Mouse (Mus musculus) spleen, adult 12 weeks (tissue): ENCODE measurements around the gene Lca5l.
A peak's percentile ranks its signal among the peaks of the same experiment; 100 is the strongest.
"Not testable (repeated sequence)": the region's sequence is repeated elsewhere in the genome, so short reads cannot be mapped to it uniquely, and the experiment has no call there.

Experiments used
- DNase-seq: peaks from one replicate; pipeline ENCODE4 v3.0.0; 2022; ENCODE audit warnings: low spot score

The Lca5l gene

DNA sequence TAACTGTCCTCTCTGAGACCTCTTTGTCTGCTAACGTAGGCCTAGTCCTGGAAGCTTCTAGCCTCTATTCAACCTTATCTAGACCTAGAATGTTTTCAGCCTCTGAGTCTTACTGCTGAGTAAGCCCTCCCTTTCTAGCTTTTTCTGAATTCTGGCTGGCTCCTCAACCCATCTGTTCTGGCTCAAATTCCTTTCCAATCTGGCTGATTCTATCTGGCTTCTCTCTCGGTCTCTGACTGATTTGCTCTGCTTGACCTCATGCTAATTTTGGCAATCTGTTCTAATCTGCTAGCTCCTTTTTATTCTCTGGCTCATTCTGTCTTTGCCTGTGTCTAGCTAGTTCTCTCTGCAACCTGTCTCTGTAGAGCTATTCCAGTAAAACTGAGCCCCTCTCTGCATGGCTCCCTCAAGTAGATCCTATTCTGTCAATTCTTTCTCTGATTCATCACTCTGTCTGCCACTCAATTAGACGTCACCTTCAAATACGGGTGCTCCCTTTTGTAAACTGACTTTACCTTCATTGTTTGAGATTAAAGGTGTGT, 26.3 kb downstream of the Lca5l start:
- DNase-seq, result no peak

DNA sequence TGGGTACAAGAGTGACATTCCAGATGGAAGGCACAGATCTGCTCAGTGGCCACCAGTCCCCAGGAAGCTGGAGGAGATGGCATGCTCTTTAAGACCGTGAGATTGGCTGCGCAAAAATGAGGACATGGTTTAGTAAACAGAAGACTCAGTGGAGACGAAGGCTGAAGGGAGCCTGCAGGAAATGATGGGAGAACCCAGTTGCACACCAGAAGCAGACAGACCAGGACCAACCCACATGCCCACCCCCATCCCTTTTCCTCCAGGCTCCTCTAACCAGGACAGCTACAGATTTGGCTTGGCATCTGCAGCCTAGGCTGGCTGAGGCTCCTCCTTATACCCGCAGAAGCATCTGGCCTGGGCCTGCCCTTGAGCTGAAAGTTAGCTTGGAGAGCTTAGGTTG, 30.7 kb downstream of the Lca5l start:
- DNase-seq, result no peak

DNA sequence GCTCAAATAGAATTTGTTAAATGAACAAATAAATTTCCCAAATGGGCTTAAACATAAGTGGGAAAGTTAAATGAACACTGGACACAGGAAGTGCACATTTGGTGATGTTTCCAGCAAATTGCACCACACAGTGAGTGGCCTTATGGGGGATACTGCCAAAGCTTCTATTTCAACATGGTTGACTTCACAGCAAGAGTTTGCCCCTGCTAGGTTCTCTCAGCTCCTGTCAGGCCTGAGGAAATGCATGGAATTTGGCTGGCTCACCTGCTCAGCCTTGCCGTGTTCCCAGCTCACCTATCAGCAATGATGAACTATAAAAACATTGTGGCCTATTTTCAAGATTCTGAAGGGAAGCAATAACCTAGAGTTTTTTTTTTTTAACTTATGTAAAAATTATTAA, 31.1 kb downstream of the Lca5l start:
- DNase-seq, result no peak

- no peak for DNase-seq
Observed at GRCm38 (mm10) chr16:96159794-96160346, 32.2 kb downstream of the Lca5l start.

- peak; percentile 12 for DNase-seq
Observed at GRCm38 (mm10) chr16:96159091-96159731, 32.9 kb downstream of the Lca5l start.

DNA sequence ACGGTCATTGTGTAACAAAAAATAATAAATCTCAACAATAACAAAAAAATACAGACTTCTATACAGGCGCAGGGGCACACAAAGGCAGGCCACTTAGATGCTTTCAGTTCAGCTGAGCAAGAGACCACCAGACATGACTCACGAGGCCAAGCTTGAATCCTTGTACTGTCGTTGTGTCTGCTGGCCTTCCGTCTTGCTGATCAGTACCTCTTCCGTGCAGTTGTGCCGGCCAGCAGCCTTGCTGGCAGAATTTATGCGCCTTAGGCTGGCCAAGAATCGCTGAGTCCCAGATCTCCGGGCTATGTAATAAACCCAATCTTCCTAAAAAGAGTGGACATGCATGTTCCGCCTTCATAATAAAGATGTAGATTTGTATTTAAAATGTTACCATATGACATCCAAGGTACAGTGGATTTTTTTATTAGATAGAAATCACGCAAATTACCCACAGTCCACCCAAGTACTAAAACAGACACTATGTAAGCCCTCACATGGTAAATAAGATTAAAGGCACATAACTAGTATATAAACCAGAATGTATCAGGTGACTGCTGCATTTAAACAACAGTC, 33.5 kb downstream of the Lca5l start:
- DNase-seq, result no peak

DNA sequence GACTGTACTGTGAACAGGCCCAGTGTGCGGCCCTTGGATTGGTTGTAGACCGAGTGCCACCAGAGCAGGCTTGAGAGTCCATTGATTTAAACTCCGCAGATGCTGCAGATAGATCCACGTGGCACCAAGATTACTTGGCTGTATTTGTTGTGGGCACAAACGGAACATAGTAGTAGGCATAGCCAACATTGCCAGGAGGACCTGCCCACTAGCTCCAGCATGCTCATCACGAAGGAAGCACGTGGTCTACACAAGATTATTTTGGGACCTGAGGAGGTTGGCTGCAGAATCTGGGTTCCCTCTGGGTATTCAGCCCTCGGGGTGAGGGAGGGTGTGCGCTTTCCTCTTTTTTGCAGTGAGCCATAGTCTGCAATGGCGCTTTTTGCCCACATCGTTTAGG, 34.9 kb downstream of the Lca5l start:
- no peak for DNase-seq

DNA sequence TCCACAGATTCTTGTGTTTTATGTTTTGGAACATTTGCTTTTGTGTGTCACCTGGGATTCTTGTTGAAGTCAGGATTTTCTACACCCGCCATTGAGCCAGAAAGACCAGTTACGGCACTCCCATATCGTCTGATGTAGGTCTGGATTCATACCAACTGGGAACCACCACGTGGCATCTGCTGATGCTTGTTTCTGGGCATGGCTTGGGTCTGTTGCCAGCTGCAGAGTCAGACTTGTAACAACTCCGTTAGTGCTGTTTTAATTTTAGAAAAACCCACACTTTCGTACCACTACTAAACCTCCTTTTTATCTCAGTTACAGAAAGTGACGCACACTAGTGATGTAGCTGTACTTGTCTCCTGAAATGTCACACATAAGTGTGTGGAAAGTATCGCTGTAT, 36.1 kb downstream of the Lca5l start:
- DNase-seq, result no peak

DNA sequence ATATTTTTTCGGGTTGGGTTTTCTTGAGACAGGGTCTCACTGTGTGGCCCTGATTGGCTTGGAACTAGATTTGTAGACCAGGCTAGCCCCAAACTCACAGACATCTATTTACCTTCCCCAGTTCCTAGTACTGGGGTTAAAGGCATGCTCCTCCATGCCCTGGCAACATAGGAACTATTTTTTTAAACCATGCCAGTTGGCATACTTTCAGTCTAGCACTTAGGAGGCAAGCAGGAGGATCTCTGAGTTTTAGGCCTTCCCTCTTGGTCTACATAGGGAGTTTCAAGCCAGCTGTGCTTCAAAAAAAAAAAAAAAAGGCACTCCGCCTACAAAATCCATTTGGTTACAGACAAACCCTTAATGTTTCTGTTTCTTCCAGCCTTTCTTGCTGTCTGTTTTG, 37.6 kb downstream of the Lca5l start:
- DNase-seq, result no peak

- peak; percentile 46 for DNase-seq
Observed at GRCm38 (mm10) chr16:96151551-96151950, 40.5 kb downstream of the Lca5l start.

DNA sequence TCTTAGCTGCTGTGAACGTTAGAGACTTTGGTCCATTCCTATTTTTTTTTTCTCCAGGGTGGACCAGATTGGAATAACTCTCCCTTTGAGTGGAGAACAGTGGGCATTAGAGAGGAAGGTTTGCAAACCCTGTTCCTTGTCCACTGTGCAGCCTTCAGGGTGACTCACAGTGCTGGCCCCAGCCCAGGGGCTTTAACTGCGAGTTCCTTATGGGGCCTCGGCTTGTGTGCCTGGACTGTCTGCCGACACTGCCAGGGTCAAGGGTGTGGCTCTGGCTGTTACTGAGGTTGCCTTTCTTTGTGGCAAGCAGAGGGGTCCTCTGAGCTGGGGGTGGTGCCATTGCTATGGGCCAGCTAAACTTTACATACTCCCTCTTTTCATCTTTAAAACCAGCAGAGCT, 41.1 kb downstream of the Lca5l start:
- DNase-seq, result no peak

DNA sequence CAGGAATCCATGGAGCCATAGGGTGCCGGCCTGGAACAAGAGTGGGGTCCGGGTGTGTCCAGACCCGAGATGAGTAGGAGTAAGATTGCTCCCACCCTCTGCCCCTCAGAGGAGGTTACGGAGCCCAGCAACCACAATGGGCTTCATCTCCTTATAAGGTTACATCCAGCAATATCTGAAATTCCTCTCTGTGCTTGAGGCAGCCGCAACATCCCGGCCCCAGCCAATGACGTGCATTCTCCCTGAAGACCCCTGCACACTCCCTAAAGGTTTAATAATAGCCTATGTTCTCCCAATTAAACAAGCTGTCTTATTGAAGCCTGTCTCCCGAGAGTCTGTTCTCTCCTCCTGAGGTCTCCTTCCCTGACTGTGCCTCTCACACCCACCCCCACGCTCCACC, 42.8 kb downstream of the Lca5l start:
- no peak for DNase-seq

DNA sequence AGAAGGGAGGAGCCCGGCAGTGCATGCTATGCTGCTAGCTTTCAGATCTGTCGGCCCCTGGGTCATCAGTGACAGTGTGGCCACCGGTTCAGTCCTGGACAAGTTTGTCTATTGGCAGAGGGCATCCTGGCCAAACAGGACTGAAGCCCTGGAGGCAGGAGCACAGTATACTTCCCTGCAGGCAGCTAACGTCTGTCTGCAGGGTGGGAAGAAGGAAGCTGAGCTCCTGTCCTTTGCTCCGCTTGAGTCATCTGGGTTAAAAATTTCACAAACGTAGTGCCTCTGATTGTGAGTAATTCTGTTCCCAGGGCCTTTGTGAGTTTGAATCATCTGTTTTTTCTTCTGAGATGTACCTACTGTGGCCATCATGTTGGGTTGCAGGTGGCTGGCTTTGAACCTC, 43.2 kb downstream of the Lca5l start:
- no peak for DNase-seq

GRCm38 (mm10) chr16:96145814-96146213, 46.3 kb downstream of the Lca5l start:
- DNase-seq, result no peak

GRCm38 (mm10) chr16:96145110-96145800, 46.8 kb downstream of the Lca5l start, which contains the start of gene Wrb:
Gene Wrb (plus strand): TSS chr16:96145407.
- peak; percentile 95 for DNase-seq

- not testable (repeated sequence) for DNase-seq
Observed at GRCm38 (mm10) chr16:96144748-96145109, 47.3 kb downstream of the Lca5l start.

- no peak for DNase-seq
Observed at GRCm38 (mm10) chr16:96128466-96128865, 63.6 kb downstream of the Lca5l start.

DNA sequence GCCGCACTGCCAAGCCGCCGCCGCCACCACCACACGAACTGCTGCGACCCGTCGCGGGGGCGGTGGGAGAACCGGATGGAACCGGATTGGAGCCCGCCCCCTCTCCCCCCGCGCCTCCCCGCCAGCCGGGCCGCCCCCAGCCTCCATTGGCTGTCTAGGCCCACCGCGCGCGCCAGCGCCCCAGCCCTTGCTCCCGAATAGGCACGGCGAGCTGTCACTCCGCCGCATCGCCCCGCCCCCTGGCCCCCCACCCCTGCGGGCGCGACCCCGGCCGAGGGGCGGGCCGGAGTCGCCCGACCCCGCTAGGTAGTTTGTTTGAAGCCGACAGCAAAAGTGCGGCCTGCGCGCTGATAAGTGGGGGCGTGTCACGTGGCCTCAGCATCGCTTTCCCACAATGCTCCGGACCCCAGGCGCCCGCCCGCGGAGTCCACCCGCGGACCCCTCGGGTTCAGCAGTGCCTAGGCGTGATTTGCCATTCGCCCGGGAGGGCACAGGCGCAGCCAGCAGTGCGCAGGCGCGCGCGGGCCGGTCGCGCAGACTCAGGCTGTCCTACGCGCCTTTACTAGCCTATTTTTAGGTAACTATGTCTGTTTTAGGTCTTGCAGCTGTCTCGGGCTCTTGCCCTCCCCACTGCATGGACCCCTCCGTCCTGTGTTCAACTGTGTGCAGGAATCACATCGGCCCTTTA, 64.3 kb downstream of the Lca5l start, which contains the start of gene Hmgn1:
Gene Hmgn1, minus strand, starts transcription at position 73 of the 688 bp plus-strand sequence.
- peak; percentile 79 for DNase-seq

- no peak for DNase-seq
Observed at GRCm38 (mm10) chr16:96127288-96127656, 64.8 kb downstream of the Lca5l start.

GRCm38 (mm10) chr16:96126684-96127171, 65.3 kb downstream of the Lca5l start:
- DNase-seq, result no peak

- no peak for DNase-seq
Observed at GRCm38 (mm10) chr16:96120022-96120623, 71.9 kb downstream of the Lca5l start.

GRCm38 (mm10) chr16:96114729-96115128, 77.3 kb downstream of the Lca5l start:
- no peak for DNase-seq
